Mouse (Mus musculus) megakaryocyte, adult 5-6 weeks (primary cell): ENCODE measurements around the gene 1700003E16Rik. TPM values are rescaled to one million over a fixed set of nuclear protein-coding genes. Genes with fewer than 3 reads are reported as not detected.
"Not testable (repeated sequence)": the region's sequence is repeated elsewhere in the genome, so short reads cannot be mapped to it uniquely, and the experiment has no call there.

Experiments used
- ATAC-seq: 2 replicates; pipeline ENCODE4 v1.8.0; 2016; ENCODE audit warnings: mild to moderate bottlenecking, inconsistent platforms; ENCODE audit not compliant: poor library complexity, severe bottlenecking
- total RNA-seq, 2 experiments: library from RNA; stranded (forward) in 1 of 2; stranded (reverse) in 1 of 2; fragments of 153-499, 151-499 nt in 1 of 2; fragments of 221-1000, 200-1000 nt in 1 of 2; gene quantifications; 2 replicates each; pipeline versions ENCODE4 v1.2.3 to v1.2.4; 2015 to 2017

The 1700003E16Rik gene
- total RNA-seq, 2 experiments from 2014 or later: not detected

- no peak for ATAC-seq
These were observed 2.7 kb upstream of the 1700003E16Rik start for GRCm38 (mm10) chr6:83153485-83153884.

- no peak for ATAC-seq
These were observed 509 bp upstream of the 1700003E16Rik start for GRCm38 (mm10) chr6:83155552-83156238.

GRCm38 (mm10) chr6:83159456-83159855, 3.3 kb downstream of the 1700003E16Rik start:
- not testable (repeated sequence) for ATAC-seq

DNA sequence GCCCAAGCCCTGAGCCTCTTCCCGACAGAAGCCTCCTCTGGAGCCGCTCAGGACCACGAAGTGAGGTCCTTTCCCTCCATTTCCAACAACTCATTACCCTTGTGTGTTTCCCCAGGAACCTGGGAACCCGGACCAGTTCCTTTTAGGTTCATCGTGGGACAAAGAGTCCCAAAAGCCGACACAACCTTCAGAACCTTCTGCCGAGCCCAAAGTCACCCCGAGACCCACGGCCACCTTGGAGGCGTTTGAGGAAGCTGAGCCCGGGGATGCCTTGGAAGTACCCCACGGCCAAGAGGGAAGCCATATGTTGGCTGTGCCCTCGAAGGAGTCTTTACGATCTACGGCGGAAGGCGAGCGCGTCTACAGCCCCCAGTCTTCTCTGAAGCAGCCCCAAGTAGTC, 5.2 kb downstream of the 1700003E16Rik start:
- no peak for ATAC-seq

GRCm38 (mm10) chr6:83161921-83162641, 5.9 kb downstream of the 1700003E16Rik start:
- ATAC-seq: no peak

- ATAC-seq: peak; percentile 39
These were observed 6.5 kb downstream of the 1700003E16Rik start for GRCm38 (mm10) chr6:83162701-83163100.

GRCm38 (mm10) chr6:83165026-83165606, 8.9 kb downstream of the 1700003E16Rik start:
- peak; percentile 31 for ATAC-seq

GRCm38 (mm10) chr6:83165607-83166242, 9.5 kb downstream of the 1700003E16Rik start, which contains the start of gene Dctn1:
Gene Dctn1, plus strand, starts transcription at chr6:83165920.
- ATAC-seq: peak; percentile 89

DNA sequence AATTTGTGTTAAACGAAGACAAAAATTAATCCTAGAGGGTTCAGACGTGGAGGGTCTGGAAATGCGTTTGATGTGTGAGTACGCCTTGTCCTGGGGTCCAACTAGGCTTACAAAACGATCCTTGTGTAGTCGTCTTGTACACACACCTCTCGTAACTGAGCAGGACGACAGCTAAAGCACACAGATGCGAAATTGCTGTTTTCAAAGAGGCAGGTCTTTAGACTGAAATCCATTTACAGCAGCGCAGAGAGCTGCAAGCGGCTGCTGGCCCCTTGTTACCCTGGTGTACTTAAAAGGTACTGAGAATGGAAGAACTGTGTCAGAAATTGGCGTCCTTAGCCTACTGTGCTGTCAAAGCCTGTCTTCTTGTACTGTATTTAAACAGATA, 10.0 kb downstream of the 1700003E16Rik start:
- ATAC-seq: 0 out of 2 replicates have a peak, but pooled peaks have one; percentile 22

DNA sequence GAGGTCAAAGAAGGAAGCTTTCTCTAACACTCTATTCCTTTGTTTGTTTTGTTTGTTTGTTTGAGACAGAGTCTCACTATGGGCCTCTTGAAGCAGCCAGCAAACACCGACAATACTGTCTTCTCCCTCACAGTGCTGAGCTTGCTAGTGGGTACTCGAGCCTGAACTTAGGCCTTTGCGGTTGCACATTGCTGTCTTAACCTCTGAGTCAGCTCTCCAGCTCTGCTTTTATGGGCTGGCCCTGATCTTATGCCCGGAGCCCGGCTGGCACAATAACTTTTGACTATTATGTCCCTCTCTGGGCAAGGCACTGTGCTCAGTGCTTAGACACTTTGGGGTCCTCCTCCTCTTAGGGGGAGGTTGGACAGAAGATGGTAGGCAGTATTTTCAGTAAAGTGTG, 13.7 kb downstream of the 1700003E16Rik start:
- ATAC-seq: no peak

DNA sequence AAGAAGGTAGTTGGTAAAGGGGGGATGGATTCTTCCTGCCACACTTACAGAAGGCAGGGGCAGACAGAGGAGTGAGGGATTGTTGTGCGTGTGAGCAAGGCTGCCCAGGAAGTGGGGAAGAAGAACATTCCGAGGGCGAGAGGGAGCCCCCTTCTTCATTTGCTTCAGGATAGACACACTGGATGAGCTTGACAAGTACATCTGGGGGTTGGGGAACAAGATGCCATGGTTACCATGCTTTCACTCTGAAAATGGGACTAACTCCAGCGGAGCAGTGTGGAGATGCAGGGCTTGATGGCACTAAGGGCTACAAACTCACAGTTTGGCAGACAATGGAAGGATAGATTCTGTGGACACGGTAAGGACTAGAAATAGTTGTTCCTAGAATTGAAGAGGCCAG, 14.9 kb downstream of the 1700003E16Rik start:
- no peak for ATAC-seq

DNA sequence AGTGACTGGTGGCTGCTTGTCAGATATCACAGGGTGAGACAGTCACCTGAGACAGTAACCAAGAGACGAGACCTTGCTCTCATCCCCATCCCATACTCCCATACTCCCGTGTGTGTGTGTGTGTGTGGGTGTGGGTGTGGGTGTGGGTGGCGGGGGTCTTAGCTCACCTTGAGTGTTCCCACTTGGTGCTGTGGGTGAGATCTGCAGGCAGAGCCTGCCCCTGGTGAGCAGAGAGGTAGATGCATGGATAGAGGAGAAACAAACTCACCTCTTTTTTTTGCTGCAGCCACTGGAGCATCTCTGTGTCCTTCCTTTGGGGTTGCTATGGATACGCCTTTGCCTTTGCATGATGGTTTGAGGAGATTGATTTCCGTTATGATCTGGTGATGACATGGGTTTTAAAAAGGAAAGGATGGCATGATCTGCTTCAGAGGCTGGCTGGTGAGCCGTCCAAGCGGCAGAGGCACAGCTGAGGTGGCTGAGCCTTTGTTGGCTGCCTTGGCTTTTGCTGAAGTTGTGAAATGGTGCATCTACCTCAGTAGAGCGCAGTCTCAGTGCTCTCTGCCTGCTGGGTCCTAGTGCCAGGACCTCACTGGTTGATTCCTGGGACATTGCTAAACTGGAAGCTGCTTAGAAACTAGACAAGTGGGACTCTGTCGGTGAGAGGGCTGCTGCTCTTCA, 16.2 kb downstream of the 1700003E16Rik start:
- no peak for ATAC-seq

- ATAC-seq: no peak
These were observed 19.8 kb downstream of the 1700003E16Rik start for GRCm38 (mm10) chr6:83175996-83176395.

GRCm38 (mm10) chr6:83179390-83180117, 23.4 kb downstream of the 1700003E16Rik start:
- no peak for ATAC-seq

DNA sequence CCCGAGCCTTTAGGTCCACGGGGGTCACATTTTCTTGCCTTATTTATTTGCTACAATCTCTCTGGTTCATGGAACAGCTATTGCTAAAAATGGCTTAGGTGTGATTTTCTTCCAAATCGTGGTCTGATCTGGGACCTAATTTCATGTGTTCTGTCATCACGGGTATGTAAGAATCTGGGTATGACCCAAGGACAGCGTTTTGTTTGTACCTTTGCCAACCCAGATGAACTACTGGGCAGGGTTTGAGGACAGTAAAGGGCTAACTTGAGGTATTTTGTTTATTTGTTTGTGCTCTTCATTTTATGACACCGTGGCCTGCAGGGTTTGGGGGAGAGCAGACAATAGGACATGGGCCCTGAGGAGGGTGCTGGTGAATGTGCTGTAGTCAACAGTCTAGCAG, 24.4 kb downstream of the 1700003E16Rik start:
- no peak for ATAC-seq

DNA sequence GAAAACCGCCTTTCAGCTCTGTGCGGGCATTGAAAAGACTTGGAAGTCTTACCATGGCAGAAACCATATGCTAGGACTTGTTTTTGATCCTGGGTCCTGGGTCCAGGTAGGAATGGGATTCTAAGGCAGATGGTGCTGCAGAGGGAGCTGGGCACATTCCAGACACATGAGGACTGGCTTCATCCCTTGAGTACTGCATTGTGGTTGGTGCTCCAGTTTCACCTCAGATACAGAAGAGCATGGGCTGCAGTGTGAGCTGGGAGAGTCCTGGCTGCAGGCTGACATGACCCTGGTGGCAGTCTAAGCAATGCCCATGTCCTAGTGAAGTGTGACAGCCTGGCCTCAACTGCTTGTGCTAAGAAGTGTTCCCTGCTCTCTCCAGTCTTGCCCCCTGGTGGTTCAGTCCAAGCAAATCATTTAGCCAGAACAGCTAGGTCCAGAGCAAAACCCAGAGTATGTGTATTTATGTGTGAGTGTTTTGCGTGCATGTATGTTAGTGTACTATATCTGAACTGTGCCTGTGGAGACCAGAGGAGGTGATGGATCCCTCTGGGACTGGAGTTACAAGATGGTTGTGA, 28.7 kb downstream of the 1700003E16Rik start:
- ATAC-seq: 0 out of 2 replicates have a peak, but pooled peaks have one; percentile 15

DNA sequence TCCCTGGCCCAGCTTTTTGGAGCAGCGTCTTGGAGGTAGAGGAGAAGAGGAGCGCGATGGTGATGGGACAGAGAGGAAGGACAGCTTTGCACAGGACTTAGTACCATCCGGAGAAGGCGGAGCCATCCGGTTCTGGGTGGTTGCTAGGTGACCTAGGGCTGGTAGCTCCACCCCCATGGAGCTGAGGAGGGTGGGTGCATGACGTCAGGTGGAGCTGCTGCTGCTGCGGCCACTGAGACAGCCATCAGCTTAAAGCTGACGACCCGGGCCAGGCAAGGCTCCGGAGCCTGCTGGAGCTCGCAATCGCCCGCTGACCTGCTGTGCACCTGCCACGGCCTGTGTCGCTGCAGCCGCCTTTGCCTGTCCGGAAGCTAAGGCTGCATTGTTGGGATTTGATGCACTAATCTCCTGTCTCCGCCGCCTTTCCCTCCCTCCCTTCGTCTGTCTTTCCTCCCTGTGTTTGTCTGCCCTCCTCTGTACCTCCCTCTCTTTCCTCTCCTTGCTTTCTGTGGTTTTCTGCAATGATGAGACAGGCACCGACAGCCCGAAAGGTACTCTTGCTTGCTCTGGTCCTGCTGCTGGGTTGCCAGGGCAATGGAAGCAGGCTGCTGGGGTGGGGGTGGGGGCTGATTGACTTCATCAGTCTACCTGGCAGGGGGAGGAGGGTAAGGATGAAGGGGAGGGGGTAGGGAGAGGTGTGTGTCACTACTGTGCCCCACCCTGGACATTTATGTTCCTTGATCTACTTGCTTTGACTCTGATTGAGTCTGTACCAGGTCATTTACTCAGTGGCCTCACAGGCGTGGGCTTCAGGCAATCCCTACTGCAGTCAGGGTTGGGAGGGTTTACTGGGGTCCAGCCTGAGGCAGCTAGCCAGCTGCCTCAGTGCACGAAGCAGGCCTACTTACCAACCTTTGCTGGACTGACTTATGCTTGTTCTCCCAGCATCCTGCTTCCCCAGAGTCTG, 30.0 kb downstream of the 1700003E16Rik start:
- 0 out of 2 replicates have a peak, but pooled peaks have one; percentile 43 for ATAC-seq

DNA sequence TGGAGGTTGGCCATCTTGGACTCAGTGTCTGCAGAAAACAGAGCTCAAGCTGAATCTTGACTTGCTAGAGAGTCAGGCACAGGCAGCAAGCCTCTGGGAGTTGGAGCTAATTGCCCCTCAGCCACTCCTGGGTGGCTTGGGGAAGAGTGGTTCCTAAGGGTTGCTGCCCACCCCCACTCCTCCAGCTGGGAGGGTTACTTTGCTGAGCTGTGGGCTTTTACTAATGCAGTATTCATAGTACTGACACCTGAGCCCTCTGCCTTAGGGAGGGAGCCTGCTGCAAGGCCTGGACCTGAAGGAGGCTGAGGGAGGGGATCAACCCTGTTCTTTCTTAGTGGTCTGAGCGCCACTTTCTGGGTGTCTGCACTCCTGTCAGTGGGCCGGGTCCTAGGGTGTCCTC, 30.7 kb downstream of the 1700003E16Rik start:
- no peak for ATAC-seq
